Comparison of ENCODE assay signal across 8 mouse cellular contexts in the genomic region with DNA sequence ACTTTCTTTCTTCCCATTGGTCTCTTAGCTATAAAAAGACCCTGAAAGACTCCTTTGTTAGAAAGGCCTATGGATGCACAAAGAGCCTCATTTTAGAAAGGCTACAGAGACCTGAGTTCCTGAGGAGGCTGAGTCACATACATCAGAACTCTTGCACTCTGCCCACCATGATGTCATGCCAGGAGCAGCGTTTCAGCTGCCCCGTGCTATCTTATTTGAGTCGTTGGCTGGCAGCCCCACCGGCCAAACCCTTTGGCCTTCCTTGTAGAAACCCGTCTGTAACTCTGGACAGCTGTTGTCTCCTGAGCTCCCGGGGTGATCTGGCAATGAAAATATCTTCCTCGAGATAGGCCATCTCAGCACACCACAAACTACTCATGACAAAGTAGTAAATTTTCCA. TPM values are rescaled to one million over a fixed set of nuclear protein-coding genes. Genes with fewer than 3 reads are reported as not detected.
A peak's percentile ranks its signal among the peaks of the same experiment; 100 is the strongest.
DNase-seq lines count a peak whose midpoint lies in the region; ATAC-seq and TF ChIP-seq lines count a peak whose summit lies in the region.

No protein-coding gene starts in this region.

- no peak overlapping the region for H3K4me2 ChIP-seq in forebrain, embryonic 12.5 days
- H3K4me2 ChIP-seq in forebrain, embryonic 15.5 days (replicated peaks), result no peak overlapping the region
- no peak overlapping the region for H3K4me2 ChIP-seq in lung, postnatal 0 days (replicated peaks; ENCODE audit: low read depth, low read length)

- ATAC-seq in forebrain, embryonic 12.5 days (ENCODE audit: low FRiP score), result no peak
- no peak for ATAC-seq in forebrain, embryonic 15.5 days (replicated peaks)
- ATAC-seq in lung, postnatal 0 days, result 0 out of 2 replicates have a peak, but pooled peaks have one; percentile 17

- H3K4me3 ChIP-seq in forebrain, embryonic 12.5 days (replicated peaks), result no peak overlapping the region
- H3K4me3 ChIP-seq in forebrain, embryonic 15.5 days, result no peak overlapping the region
- H3K4me3 ChIP-seq in lung, postnatal 0 days (ENCODE audit: low read depth, low read length), result no peak overlapping the region
- no peak overlapping the region for H3K4me3 ChIP-seq in heart, adult 2 months

- TF ChIP-seq POLR2A in heart, adult 2 months (IDR thresholded peaks at IDR 0.05; ENCODE audit: insufficient read depth, low read depth, low read length), result no peak

- intact Hi-C loops in heart, adult 2 months (cut with DNase I), result no loop called here

- TF ChIP-seq EP300 in lung, postnatal 0 days (IDR thresholded peaks at IDR 0.05), result no peak
- no peak for TF ChIP-seq EP300 in heart, adult 2 months (IDR thresholded peaks at IDR 0.05; ENCODE audit: insufficient read depth, low read depth, low read length)

- H3K9me3 ChIP-seq in forebrain, embryonic 12.5 days, result no peaks in the 10 kb centered on the region
- H3K9me3 ChIP-seq in forebrain, embryonic 15.5 days, result no peaks in the 10 kb centered on the region
- H3K9me3 ChIP-seq in lung, postnatal 0 days (ENCODE audit: low read length), result no peaks in the 10 kb centered on the region

- H3K4me1 ChIP-seq in forebrain, embryonic 12.5 days, result peaks cover 14% of the 10 kb centered on the region
- peaks cover 19% of the 10 kb centered on the region for H3K4me1 ChIP-seq in forebrain, embryonic 15.5 days
- no peaks in the 10 kb centered on the region for H3K4me1 ChIP-seq in lung, postnatal 0 days (ENCODE audit: insufficient read depth, low read depth, low read length)
- no peaks in the 10 kb centered on the region for H3K4me1 ChIP-seq in heart, adult 2 months (ENCODE audit: control insufficient read depth, insufficient read depth, low read length)

- H3K27ac ChIP-seq in forebrain, embryonic 12.5 days, result peak overlapping the region; percentile 0; the same call in 1 of the 2 replicates
- no peak overlapping the region for H3K27ac ChIP-seq in forebrain, embryonic 15.5 days (replicated peaks)
- H3K27ac ChIP-seq in lung, postnatal 0 days (ENCODE audit: low read length), result no peak overlapping the region
- 0 out of 2 replicates have a peak overlapping the region, but pooled peaks have one; percentile 26 for H3K27ac ChIP-seq in heart, adult 2 months

- no peaks in the 10 kb centered on the region for H3K27me3 ChIP-seq in forebrain, embryonic 12.5 days
- H3K27me3 ChIP-seq in forebrain, embryonic 15.5 days, result no peaks in the 10 kb centered on the region
- no peaks in the 10 kb centered on the region for H3K27me3 ChIP-seq in lung, postnatal 0 days (replicated peaks; ENCODE audit: insufficient read depth, low read length)
- H3K27me3 ChIP-seq in heart, adult 2 months (ENCODE audit: control insufficient read depth, insufficient read depth, low read length), result no peaks in the 10 kb centered on the region

- peak; percentile 36 for DNase-seq in lung, postnatal 0 days (ENCODE audit: low spot score)
- DNase-seq in lung, postnatal 25 days (ENCODE audit: low spot score), result no peak
- DNase-seq in heart, adult 2 months, result peak in 1 of 2 experiments; percentile 50
- DNase-seq in lung, postnatal 14 days, result peak; percentile 23
- DNase-seq in thymus, postnatal 4 days, result no peak
- DNase-seq in cerebellum, postnatal 36 days, result no peak

- 54% methylated on average over 7 of the region's 7 CpGs for WGBS in forebrain, embryonic 12.5 days
- 35% methylated on average over 7 of the region's 7 CpGs for WGBS in forebrain, embryonic 15.5 days
- WGBS in lung, postnatal 0 days, result 35% methylated on average over 7 of the region's 7 CpGs
- 24% methylated on average over 7 of the region's 7 CpGs for WGBS in heart, adult 2 months

- TF ChIP-seq CTCF in lung, postnatal 0 days (IDR thresholded peaks at IDR 0.05), result no peak
- no peak for TF ChIP-seq CTCF in heart, adult 2 months (IDR thresholded peaks at IDR 0.05)

- no peaks in the 10 kb centered on the region for H3K36me3 ChIP-seq in forebrain, embryonic 12.5 days (replicated peaks)
- no peaks in the 10 kb centered on the region for H3K36me3 ChIP-seq in forebrain, embryonic 15.5 days
- no peaks in the 10 kb centered on the region for H3K36me3 ChIP-seq in lung, postnatal 0 days (ENCODE audit: insufficient read depth, low read length)
- no peaks in the 10 kb centered on the region for H3K36me3 ChIP-seq in heart, adult 2 months (ENCODE audit: control insufficient read depth, insufficient read depth, low read length)

- no peaks in the 10 kb centered on the region for H3K79me2 ChIP-seq in heart, adult 2 months (replicated peaks; ENCODE audit: control insufficient read depth, insufficient read depth, low read length)

- no peak overlapping the region for H3K9ac ChIP-seq in forebrain, embryonic 12.5 days
- H3K9ac ChIP-seq in forebrain, embryonic 15.5 days (replicated peaks), result no peak overlapping the region
- no peak overlapping the region for H3K9ac ChIP-seq in lung, postnatal 0 days (replicated peaks; ENCODE audit: low read depth)
- no peak overlapping the region for H3K9ac ChIP-seq in heart, adult 2 months (ENCODE audit: low read depth, low read length)

RNA-seq across cellular contexts. Expression of a gene that starts 3.6 kb away (rescaled TPM):
- 2.4 and 3.0 TPM in 2 replicates for polyA plus RNA-seq in forebrain, embryonic 12.5 days (2016; fragmentation: Nextera tagmentation; extraction: Ambion mirVana)
- polyA plus RNA-seq in forebrain, embryonic 15.5 days (2015; fragmentation: Nextera tagmentation; extraction: Ambion mirVana), result 0.59 and 4.8 TPM in 2 replicates
- polyA plus RNA-seq in lung, postnatal 0 days (2015; fragmentation: Nextera tagmentation; extraction: Ambion mirVana), result 5.8 and 7.2 TPM in 2 replicates
- total RNA-seq in heart, adult 2 months (2021), result 100 to 1,000 TPM; 101 to 117 TPM
- polyA plus RNA-seq in heart, adult 2 months (2012; rRNA removed), result 0.64 and 3.2 TPM in 2 replicates

Comparison
In these comparisons a context has a peak if more than half of its experiments do, and no peak if none do; other contexts are left out.
1. H3K27ac ChIP-seq: peak in forebrain, embryonic 12.5 days (single experiment) and heart, adult 2 months (single experiment); none in forebrain, embryonic 15.5 days (single experiment) and lung, postnatal 0 days (single experiment).
2. DNase-seq: peak in lung, postnatal 0 days (single experiment) and lung, postnatal 14 days (single experiment); none in lung, postnatal 25 days (single experiment), thymus, postnatal 4 days (single experiment) and cerebellum, postnatal 36 days (0 of 2).